Mouse (Mus musculus): ENCODE data around the gene Galnt16.

DNA sequence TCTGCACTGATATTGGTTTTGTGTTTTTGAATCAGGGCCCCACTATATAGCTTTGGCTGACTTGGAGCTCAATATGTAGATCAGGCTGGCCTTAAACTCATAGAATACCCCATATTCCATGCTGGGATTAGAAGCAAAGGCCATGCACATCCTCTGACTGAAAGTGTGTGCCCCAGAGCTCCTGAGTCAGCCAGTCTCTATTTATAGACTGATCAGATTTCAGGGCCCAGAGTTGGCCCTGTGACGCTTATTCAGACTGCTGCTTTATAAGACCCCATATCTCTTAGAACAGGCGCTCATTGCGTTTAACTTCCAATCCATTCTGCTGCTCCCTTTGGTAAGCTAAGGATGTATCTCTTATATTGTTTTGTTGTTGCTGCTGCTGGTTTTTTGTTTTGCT, 38.1 kb upstream of the Galnt16 start:
- TF ChIP-seq POLR2A (IDR thresholded peaks at IDR 0.05; ENCODE audit: low read depth, low read length) (no peak), CTCF (IDR thresholded peaks at IDR 0.05; ENCODE audit: extremely low read depth, insufficient read depth, insufficient read length, insufficient replicate concordance) (no peak)

All from spleen, adult 2 months (tissue).